Mouse (Mus musculus) lung, postnatal 36 days (tissue): ENCODE results near the gene Rgs2.
A peak's percentile ranks its signal among the peaks of the same experiment; 100 is the strongest.

ENCODE experiments used
- DNase-seq: peaks from one replicate; pipeline ENCODE4 v3.0.0; 2022; ENCODE audit warnings: mixed read lengths

The Rgs2 gene

DNA sequence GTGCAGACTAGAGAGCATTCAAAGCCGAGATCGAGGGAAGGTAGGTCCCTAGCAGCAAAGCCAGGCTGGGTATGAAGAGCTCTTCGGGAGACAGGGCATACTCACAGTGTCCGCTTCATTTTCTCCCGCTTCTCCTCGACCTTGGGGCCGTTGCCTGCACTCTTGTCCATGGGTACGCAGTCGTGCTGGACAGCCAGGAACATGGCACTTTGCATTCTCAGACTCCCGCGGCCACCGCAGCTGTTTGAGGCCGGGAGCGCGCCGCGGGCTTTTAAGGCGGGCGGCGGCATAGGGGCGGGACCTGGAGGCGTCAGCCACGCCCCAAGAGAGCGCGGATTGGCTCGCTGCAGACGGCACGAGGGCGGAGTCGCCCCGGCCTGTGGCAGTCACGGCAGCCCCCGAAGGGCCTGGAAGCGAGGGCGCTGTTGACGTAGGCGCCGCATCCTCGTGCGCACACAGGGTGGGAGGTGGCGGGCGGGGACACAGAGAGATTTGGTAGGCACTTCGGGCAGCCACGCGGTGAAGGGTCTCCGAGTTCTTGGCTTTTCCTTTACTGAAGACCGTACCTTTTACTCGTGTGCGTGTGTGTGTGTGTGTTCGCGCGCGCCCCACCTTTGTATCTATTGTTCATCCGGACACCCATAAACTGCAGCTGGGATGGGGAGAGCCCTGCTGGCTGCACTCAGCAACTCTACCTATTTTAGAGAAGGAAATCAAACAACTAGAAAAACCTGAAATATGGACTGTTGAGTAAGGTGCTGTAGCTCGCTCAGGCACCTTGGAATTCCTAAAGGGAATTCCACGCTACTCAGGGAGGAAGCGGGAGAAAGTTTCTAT lies at the start of gene Rgs2:
TSS of gene Rgs2 (minus strand) at position 258 of the 837 bp plus-strand sequence.
- DNase-seq = peak; percentile 95

DNA sequence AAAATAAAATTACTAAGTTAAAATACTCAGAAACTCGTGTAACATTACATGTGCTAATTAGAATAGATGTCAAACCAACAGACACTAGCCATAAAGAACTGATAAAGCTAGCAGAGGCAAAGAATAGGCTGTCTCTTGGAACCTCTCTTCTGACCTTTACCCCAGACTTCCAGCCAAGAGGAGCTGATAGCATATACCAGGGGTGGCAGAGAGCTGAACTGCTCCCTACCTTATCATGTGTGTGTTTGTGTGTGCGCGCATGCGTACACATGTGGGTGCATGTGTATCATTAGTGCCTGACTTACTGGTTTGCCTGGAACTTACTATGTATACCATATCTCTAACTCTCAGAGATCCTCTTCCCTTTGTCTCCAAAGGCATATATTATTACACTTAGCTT lies 49.4 kb upstream of the Rgs2 start:
- no peak for DNase-seq

DNA sequence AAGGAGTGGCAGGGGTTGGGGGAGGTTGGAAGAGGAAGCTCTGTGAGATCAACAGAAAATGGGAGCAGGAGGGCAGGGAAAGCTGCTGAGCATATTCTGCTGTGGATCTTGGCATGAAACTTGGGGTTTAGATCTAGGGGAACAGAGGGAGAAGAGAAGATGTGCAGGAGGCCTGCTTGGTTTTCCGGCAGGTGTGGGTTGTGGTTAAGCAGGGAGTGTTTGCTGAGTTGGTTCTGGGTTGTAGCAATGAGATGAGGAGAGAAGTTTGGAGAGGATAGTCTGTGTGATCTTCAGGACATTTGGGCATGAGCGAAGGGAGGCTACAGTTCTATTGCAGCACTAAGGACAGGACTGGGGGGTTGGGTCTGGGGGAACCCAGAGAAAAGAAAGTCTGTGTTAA lies 37.9 kb upstream of the Rgs2 start:
- DNase-seq = no peak

DNA sequence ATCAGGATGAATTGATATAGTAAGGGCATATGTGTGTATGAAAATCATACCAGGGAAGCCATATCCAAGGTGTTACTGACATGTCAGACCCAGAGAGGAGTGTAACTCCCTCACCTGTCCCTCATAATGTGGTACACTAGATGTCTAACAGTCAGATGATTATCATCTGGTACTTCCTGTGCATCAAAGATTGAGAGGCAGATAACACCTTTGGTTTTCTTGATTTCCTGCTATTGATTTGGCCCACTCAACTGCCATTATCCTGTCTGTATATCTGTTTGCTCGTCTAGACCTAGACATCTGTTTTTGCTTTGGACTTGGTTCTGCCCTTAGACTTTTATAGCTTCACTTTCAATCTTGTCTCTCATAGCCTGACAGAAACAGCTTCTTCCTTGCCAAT lies 29.5 kb upstream of the Rgs2 start:
- no peak for DNase-seq

DNA sequence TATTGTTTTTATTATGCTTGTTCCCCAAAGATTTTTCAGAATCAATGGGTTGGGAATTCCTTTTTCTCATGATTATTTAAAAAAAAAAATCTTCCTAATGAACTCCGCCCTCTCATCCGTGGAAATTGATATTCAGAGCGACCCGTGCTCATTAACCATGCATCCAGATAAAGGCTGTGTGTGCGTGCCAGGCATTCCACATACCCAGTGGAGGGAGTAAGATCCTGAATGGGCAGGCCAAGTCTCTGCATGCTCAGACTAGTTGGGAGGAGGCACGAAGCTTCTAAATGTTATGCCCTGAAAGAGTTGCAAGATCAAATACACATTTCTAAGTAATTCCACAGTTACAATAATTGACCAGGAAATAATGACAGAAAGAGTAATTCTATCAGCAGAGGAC lies 26.5 kb upstream of the Rgs2 start:
- no peak for DNase-seq

DNA sequence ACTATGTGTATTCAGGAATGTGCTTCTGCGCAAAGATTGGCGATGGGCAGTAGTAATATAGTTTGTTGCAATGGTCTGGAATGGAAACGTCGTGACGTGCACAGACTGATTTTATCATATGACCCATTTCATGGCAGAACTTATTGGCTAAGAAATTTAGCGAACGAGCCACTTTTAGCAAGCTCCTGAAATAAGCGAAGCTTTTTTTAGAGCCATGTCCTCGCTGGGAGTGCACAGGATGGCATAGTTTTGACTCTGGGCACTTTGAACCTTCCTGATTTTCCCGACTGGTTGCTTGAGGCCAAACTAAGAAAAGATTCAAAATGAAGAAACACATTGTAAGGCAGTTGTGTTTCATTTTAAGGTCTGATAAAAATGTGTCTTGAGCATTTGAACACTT lies 25.7 kb upstream of the Rgs2 start:
- no peak for DNase-seq

DNA sequence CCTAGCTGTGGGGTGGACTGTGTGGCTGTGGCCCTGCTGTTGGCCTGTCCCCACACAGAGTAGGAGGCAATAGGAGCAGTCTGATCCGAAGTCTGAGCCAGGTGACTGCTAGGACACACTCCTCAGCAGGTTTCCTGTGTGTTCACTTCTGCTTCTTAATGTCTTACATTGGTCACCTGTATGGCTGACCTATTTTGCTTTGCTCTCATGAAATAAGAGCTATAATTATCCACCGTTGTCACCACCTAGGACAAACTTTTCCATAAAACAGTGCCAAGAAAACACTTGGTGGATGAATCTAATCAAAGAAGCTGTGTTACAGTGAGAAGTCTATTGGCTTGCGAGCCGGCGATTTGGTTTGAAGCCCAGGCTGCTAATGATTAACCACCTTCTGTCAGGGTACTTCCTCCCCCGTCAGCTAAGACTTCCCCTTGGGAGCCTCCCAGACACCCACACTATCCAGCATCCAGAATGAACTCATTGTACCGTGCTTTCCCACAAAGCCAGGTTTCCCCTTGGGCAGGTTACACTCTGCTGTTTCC lies 14.5 kb upstream of the Rgs2 start:
- DNase-seq = no peak

DNA sequence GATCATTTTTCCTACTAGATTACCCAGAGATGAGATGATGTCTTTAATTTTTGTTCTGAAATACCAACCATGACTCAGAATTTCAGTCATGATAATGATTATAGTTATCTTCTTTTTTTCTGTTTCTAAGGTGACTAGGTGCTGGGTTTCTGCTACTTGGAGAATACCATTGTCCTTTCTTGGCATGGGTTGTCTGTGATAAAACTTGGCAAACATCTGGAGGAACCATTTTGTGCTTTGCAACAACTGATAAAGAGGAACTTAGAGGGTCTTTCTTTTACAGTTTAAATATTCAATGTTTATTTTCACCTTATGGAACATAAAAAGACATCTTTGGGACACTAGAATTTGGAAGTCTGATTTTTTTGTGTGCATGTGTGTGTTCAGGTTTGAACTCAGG lies 10.0 kb upstream of the Rgs2 start:
- no peak for DNase-seq

DNA sequence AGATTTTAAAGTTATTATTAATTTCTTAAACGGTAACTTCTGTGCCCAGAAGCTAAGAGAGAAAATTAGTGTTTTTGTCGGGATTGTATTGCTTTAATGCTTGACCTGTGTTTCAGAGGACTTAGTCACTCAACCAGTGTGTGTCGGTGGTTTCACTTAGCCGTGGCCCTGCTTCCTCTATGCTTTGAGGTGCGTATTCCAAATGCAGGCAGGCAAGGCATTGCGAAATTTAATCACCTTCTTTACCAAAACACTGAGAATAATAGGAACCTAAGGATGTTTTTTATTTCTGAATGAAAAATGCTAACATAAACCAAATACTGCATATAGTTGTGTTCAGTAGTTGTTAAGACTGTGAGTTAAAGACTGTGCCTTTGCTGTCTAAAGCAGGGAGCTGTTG lies 3.4 kb upstream of the Rgs2 start:
- peak; percentile 26 for DNase-seq

DNA sequence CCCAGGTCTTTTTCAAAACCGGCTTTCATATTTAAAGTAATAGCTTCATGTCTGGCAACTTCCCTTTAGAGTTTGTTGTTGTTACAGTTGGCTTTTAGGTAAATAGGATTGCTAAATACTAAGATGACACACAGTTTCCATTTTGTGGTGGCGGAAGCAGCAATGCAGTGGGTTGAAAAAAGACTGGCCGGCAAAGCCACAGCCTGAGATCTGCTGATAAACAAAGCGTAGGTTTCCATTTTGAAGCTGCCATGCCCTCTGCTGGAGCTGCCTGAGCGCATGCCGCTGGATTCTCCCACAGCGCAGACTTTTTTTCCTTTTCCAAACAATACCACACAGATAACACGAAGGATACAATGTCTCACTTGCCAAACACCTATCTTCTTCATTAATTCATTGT lies 2.6 kb upstream of the Rgs2 start:
- peak; percentile 89 for DNase-seq

DNA sequence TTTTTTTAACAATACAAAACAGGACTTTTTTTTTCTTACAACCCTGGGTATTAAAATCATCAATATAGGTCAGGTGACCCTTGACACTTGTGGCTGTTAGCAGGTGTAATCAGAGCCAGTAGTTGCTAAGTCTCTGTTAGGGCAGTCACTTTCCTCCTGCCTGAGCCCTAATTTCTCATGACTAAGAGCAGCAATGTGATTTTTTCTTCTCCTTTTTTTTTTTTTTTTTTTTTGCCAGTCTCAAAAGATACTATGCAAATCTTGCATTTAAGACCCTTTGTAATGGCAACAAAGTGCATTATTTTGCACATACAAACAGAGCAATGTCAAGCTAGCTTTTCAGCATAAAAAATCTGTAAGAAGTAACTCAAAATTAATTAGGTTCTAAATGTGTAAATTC lies 1.7 kb upstream of the Rgs2 start:
- no peak for DNase-seq

DNA sequence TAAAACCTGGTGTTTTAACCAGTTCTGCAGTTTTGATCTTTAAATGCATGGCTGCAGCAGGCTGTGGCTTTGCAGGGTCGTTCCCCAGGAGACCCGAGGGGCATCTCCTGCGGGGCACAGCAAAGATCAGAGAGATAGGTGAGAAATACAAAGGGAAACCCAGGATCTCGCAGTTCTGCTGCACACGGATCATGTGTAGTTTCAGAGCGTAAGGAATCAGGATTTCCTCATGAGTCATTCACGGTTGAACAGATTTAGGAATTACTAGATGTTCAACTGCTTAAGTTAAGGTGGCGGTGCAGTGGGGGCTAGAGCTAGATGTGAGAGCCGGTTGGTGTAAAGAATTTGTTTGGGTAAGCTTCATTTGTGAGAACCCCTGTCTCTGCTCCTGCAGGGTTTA lies 780 bp upstream of the Rgs2 start:
- DNase-seq = no peak

DNA sequence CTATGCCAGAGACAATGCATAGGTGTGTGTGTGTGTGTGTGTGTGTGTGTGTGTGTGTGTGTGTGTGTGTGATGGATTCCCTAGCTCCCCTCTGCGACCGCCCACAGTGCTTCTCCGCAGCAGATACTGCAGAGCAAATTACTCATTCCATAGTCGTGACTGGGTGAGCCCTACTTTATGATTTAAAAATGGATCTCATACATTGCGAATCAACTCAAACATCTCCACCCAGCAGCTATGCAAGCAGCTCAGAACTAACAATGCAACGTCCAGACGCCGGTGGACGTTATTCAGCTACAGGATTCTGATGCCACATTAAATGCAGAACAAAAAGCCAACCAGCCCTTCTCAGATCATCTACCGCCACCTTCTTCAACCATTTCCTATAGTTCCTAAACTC lies 545 bp downstream of the Rgs2 start:
- DNase-seq = peak; percentile 25

DNA sequence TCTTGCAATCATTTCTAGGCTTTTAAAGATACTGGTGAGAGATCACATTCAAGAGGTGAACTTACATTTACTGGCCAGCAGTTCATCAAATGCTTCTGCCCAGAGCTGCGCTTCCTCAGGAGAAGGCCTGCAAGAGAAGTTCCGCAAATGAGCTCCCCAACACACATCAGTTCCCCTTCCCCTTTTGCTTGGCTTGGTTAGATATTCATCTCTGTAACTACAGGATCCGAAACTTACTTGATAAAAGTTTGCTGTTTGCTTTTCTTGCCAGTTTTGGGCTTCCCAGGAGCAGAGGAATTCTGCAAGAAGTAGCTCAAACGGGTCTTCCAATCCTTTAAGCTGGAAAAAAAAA lies 1.3 kb downstream of the Rgs2 start:
- DNase-seq = peak; percentile 49

DNA sequence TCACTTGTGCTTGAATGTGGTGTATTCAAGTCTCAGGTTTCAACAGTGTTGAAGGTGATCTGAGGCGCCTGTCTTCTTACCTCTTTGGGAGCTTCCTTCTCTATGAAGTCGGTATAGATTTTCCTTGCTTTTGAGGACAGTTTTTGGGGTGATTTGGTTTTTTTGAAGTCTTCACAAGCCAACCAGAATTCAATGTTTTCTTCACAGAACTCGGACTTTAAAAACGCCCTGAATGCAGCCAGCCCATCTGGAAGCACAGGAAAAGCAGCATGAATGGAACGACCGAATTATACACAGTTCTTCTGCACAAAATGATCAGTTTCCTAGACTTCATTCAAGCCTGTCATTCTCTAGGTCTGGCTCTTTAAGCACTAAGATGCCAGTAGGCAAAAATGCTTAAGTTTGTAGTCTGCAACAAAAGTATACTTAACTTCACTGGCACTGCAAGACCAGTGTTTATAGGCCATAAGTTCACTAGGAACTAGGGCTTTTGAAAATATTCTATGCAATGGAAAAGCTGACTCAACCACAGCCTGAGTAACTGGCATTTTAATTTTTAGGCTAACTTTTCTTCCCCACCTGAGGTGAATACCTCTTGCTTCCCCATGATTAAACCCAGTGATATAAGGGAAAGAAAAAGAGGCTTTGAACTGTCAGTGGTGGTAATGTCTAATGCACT lies 1.8 kb downstream of the Rgs2 start:
- DNase-seq = no peak

DNA sequence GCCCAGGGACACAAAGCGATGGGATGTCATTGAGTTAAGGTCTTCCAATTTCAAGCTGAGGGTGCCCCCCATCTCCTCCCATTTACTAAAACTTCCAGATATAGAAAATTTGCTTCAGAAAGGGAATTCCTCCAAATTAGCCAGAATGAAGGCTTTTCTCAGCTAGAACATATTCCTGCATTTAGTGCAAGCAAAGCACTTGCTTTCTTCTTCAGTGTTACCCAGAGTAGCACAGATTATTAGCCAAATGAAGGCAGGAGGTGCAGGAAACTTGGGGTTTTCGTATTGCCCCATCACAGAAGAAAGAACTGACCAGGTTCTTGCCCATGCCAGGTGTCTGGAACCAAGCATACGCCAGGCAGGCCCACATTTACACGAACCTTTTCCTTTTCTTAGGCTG lies 3.7 kb downstream of the Rgs2 start:
- DNase-seq = no peak

DNA sequence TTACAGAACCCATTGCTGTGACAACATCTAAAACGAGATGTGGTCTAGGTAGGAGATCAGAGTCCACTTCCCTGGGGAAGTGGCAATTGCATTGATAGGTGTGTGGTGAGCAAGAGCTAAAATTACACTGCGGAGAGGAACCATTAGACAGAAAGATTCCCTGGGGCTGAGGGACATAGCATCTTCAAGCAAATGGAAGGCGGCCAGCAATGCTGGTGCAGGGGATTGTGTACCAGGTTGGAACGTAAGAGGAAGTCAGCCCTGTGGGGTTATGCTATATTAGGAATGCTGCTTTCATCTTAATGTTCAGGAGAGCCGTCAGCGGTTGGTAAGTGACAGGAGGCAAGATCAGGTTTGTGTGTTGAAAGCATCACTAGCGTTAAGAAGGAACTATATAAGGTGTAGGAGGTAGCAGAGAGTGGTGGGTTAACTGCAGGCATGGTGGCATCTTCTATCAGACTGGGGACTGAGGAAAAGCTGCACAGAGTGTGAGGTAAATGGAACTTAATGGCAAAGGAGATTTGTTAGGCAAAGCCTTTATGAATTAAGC lies 4.5 kb downstream of the Rgs2 start:
- peak; percentile 21 for DNase-seq

DNA sequence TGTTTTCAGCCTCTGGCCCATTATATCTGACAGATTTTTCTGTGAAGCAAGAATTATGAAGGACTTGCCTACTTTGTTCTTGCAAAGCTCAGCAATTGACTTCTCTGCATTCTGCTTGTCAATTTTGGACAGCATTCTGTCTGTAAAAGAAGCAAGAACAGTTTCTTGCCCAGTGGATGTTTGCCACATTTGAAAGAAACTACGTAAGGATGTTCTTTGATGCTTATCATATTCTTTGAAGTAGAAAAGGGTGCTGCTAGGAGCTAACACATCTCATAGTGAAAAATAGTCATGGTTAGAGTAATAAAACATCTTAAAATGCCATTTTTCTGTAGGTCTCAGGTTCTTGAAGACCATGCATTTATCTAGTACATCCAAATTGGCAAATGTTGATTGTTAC lies 10.9 kb downstream of the Rgs2 start:
- no peak for DNase-seq

DNA sequence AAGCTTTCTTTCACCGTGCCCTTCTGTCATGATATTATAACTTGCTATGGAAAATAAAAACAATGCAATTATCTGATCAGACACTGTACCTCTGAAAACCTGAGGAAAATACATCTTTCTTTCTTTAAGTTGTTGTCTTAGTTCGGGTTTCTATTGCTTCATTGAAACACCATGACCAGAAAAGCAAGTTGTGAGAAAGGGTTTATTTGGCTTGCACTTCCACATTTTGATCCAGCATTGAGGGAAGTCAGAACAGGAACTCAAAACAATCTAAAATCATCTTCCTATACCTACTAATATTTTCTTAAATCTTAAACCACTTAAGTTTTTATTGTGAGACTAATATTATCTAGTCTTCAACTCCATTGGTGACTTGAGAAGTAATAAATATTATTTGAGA lies 11.4 kb downstream of the Rgs2 start:
- DNase-seq = no peak

DNA sequence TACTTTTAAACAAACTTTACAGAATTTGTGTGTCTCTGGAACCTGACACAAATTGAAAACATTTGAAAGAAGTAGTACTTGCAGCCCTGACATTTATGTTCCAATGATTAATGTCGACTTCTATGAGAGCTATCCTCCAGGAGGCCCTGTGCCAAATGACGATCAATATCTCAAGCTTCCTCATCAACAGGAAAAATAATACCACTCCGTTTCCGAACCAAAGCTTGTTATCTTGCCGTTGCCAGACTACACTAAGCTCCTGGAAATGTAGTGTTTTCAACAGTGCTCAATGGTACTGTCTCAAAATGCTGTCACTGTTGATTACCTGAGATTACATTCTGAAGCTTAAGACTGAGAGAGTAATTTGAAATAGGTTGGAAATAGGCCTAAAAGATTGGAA lies 13.7 kb downstream of the Rgs2 start:
- peak; percentile 24 for DNase-seq

DNA sequence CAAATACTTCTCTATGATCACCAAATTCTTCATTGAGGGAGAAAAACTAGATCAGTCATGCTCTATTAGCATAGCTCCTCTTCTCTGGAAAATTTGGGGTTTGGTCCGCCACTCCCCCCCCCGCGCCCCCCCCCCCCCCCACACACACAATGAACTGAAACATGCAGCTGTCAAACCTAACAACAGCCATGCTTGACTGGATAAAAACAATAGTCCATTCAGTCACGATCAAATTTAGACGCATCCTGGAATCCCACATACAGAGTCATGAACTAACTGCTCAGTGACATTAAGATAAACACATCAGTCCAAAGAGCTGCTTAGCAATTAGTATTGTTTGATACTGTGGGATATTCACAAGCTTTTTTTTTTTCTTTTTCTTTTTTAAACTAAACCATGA lies 14.2 kb downstream of the Rgs2 start:
- DNase-seq = no peak

DNA sequence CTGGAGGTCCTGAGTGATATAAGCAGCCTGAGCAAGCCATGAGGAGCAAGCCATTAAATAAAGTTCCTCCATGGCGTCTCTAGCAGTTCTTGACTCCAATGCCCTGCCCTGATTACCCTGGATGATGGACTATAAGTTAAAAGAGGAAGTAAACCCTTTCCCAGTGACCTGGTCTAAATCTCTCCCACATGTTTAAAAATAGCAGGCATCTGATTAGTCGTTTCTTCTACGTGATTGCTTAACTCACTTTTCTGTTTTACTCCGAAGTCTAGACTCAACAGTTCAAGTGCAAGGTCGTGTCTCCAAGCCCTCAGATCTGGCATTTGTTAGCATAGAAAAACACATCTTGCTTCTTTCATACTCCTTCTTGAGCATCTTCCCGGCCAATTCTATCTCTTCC lies 15.2 kb downstream of the Rgs2 start:
- DNase-seq = peak; percentile 22

DNA sequence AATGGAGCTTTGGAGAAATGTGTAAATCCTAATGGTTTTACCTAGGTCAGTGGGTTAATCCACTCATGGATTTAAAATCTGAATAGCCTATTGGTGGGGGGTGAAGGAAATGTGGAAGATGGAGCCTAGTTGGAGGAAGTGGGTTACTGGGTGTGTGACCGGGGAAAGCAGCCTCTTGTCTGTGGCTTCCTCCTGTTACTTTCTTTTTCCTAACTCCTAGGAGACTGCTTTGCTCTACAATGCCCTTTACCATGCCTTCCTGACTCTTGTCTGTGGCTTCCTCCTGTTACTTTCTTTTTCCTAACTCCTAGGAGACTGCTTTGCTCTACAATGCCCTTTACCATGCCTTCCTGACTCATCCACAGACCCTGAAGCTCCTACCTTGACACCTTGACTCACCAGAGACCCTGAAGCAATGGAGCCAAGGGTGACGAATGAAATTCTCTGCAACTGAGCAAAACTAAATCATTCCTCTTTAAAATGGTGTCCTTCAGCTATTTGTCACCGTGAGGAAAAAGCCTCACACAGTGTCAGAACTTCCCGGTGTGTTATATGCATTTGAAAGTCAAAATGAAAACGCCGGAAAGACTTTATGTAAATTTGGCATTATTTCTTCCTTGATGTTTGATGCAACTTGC lies 18.9 kb downstream of the Rgs2 start:
- no peak for DNase-seq
